Mouse (Mus musculus) bone marrow, adult 2 months (tissue): Measurements from ENCODE around the gene Usp7.

ENCODE experiments used
- CTCF ChIP-seq: fragments of 200-500 bp; IDR thresholded peaks from 2 replicates; pipeline ENCODE4 v1.5.1; 2011; ENCODE audit warnings: low read length, control low read depth; ENCODE audit not compliant: control insufficient read depth, insufficient read depth
- POLR2A ChIP-seq: fragments of 200-500 bp; IDR thresholded peaks from 2 replicates; pipeline ENCODE4 v1.6.1; 2011; ENCODE audit warnings: low read depth, mild to moderate bottlenecking, control low read depth, low read length, borderline replicate concordance; ENCODE audit not compliant: control insufficient read depth

GRCm38 (mm10) chr16:8716300-8716699 lies 75.8 kb downstream of the Usp7 start:
- TF ChIP-seq CTCF (no peak), POLR2A (no peak)
